Mouse (Mus musculus) midbrain, embryonic 11.5 days (tissue): ENCODE results near the gene Synpo2. TPM values are rescaled to one million over a fixed set of nuclear protein-coding genes. Genes with fewer than 3 reads are reported as not detected.

ENCODE experiments used
- ATAC-seq: fragments of 200-750 bp; cut with Nextera tagmentation; 2 replicates; pipeline ENCODE4 v1.8.0; 2017; ENCODE audit warnings: moderate TSS enrichment, moderate library complexity; ENCODE audit not compliant: low FRiP score
- DNase-seq: peaks from one replicate; pipeline ENCODE4 v3.0.0; 2015; ENCODE audit warnings: low spot score; ENCODE audit errors: missing footprints
- H3K27ac ChIP-seq: fragments of 300-500 bp; sonication (generic); 2 replicates; pipeline ENCODE4 v1.5.1; 2014; ENCODE audit warnings: low read depth, low read length
- H3K27me3 ChIP-seq: fragments of 300-500 bp; sonication (generic); 2 replicates; pipeline ENCODE4 v1.6.1; 2014; ENCODE audit warnings: mild to moderate bottlenecking, low read length, moderate library complexity, mixed read lengths; ENCODE audit not compliant: control insufficient read depth, insufficient read depth
- H3K36me3 ChIP-seq: fragments of 300-500 bp; sonication (generic); 2 replicates; pipeline ENCODE4 v1.6.1; 2014; ENCODE audit warnings: mild to moderate bottlenecking, low read length, moderate library complexity, mixed read lengths; ENCODE audit not compliant: control insufficient read depth, insufficient read depth
- H3K4me1 ChIP-seq: fragments of 300-500 bp; sonication (generic); 2 replicates; pipeline ENCODE4 v1.6.1; 2014; ENCODE audit warnings: low read length; ENCODE audit not compliant: control insufficient read depth, insufficient read depth
- H3K4me2 ChIP-seq: fragments of 300-500 bp; sonication (generic); 2 replicates; pipeline ENCODE4 v1.6.1; 2014; ENCODE audit warnings: mild to moderate bottlenecking, moderate library complexity
- H3K4me3 ChIP-seq: fragments of 300-500 bp; sonication (generic); 2 replicates; pipeline ENCODE4 v1.5.1; 2014; ENCODE audit warnings: low read depth, low read length
- H3K9ac ChIP-seq: fragments of 300-500 bp; sonication (generic); 2 replicates; pipeline ENCODE4 v1.6.1; 2014; ENCODE audit warnings: low read length
- H3K9me3 ChIP-seq: fragments of 300-500 bp; sonication (generic); 2 replicates; pipeline ENCODE4 v1.6.1; 2016; ENCODE audit warnings: low read length; ENCODE audit not compliant: control insufficient read depth
- WGBS: fragments of 180-500 bp; shearing (Covaris S2); extraction: QIAGEN DNeasy Blood & Tissue Kit; methylation state at CpG from one replicate; pipeline ENCODE4 v1.1.7; 2014; 5-methylcytosine and 5-hydroxymethylcytosine counted together
- polyA plus RNA-seq: library from polyadenylated mRNA; unstranded; fragments of >200 nt; fragmentation: Nextera tagmentation; extraction: Ambion mirVana; gene quantifications from 2 replicates; pipeline ENCODE4 v1.2.1, GENCODE M21; 2014

Gene Synpo2
- polyA plus RNA-seq, 1 experiment from 2014 or later: 4.8 TPM

DNA sequence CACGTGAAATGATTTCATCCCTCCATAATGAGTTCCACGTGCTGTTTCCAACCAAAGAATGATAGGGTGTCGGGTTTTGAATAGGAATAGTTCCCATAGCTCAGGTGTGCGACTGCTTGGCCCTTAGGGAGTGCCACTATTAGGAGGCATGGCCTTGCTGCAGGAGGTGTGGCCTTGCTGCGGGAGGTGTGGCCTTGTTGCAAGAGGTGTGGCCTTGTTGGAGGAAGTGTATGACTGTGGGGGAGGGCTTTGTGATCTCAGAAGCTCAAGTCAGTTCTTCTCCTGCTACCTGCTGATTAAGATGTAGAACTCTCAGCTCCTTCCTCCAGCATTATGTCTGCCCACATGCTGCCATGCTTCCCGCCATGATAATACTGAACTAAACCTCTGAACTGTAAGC is 17.3 kb downstream of the Synpo2 start:
- ATAC-seq (no peak), DNase-seq (no peak)
- Histone ChIP-seq H3K36me3 (no peaks in the 10 kb centered on the region), H3K9ac (no peak overlapping the region), H3K4me2 (no peak overlapping the region), H3K27me3 (no peaks in the 10 kb centered on the region), H3K27ac (no peak overlapping the region), H3K4me1 (no peaks in the 10 kb centered on the region), H3K9me3 (no peaks in the 10 kb centered on the region), H3K4me3 (no peak overlapping the region)
- WGBS: 58% methylated on average over 6 of the region's 6 CpGs

DNA sequence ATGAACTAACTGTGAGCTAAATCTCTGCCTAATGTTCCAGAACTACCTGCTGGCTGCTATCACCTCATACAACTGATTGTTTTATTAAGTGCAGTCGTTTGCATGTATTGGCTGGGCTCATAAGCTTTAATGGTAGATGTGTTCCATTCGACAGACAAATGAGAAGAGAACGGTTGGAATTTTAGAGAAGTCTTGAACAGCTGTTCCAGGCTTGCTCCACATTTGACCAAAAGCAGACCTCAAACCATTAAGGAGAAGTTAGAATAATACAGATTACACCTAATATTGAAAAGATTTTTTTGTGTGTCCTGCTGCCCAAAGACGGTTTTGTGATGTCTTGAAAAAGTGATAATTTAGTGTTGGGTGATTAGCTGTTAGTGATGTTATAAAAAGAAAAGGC is 27.1 kb downstream of the Synpo2 start:
- 85% methylated on average over 4 of the region's 4 CpGs for WGBS

DNA sequence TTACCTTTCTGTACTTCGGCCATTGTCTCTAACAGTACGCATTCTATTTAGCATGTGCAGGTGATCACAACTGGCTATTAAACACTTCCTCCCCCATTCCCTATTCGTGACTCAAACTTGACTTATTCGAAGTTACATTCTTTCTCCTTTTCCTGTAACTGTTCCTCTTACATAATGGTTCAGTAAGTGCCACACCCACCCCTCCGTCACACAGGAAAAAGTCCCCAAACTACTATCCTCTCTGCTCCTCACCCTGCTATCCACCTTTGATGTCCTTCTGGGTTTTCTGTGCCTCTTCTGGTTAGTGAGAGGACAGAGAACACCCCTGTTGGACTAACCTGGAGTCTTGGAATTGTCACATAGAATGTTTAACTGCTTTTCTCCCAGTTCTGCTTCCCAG is 28.6 kb downstream of the Synpo2 start:
- WGBS: 87% methylated on average over 5 of the region's 5 CpGs
- no peak overlapping the region for H3K27ac ChIP-seq

More for the DNA sequence above, 27.1 kb downstream of the Synpo2 start:
- H3K4me2 ChIP-seq: no peak overlapping the region
- no peak overlapping the region for H3K9ac ChIP-seq
- no peaks in the 10 kb centered on the region for H3K4me1 ChIP-seq
- no peaks in the 10 kb centered on the region for H3K36me3 ChIP-seq
- no peaks in the 10 kb centered on the region for H3K9me3 ChIP-seq
- ATAC-seq (no peak), DNase-seq (no peak)
- no peaks in the 10 kb centered on the region for H3K27me3 ChIP-seq
- H3K4me3 ChIP-seq: no peak overlapping the region
- no peak overlapping the region for H3K27ac ChIP-seq

DNA sequence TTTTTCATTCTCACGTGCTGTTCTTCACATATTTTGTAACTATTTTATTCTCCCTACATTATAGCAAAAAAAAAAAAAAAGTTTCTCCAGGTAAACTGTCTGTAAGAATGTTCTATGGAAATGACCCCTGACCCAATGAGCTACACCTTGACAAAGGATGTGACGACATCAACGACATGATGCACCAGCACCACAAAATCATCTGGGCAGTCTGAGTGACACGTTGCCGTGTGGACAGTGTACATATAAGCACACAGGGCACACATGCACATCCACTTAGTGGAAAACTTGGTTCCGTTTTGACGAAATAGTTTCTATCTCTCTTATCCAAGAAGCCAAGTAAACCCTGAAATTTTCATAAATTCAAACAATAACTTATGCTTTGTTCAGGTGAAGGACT is 30.5 kb downstream of the Synpo2 start:
- DNase-seq: no peak
- no peak overlapping the region for H3K4me3 ChIP-seq
- WGBS: 89% methylated on average over 7 of the region's 7 CpGs

More for the DNA sequence above, 28.6 kb downstream of the Synpo2 start:
- Histone ChIP-seq H3K4me2 (no peak overlapping the region), H3K9ac (no peak overlapping the region), H3K27me3 (no peaks in the 10 kb centered on the region), H3K36me3 (no peaks in the 10 kb centered on the region), H3K4me1 (no peaks in the 10 kb centered on the region), H3K4me3 (no peak overlapping the region), H3K9me3 (no peaks in the 10 kb centered on the region)
- ATAC-seq: no peak
- no peak for DNase-seq

DNA sequence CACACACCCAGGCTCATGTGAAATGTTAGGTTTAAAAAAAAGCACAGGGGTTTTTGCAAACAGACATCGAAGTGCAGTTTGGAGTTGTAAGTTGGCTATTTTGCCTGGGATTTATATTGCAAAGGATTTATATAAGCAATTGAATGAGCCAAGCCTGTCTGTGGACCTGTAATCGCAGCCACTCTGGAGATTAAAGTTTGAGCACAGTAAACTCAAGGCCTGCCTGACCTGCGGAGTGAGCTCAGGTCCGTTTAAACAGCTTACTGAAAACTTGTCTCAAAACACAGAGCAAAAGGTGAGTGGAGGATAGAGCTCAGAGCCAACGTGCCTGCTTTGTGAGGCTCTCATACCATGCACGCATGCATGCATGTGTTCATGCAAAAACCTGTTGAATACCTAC is 30.9 kb downstream of the Synpo2 start:
- Histone ChIP-seq H3K4me3 (no peak overlapping the region), H3K9me3 (no peaks in the 10 kb centered on the region), H3K4me2 (no peak overlapping the region), H3K4me1 (no peaks in the 10 kb centered on the region), H3K36me3 (no peaks in the 10 kb centered on the region), H3K27me3 (no peaks in the 10 kb centered on the region), H3K9ac (no peak overlapping the region), H3K27ac (no peak overlapping the region)
- DNase-seq (no peak), ATAC-seq (no peak)
- 73% methylated on average over 6 of the region's 6 CpGs for WGBS

More for the DNA sequence above, 30.5 kb downstream of the Synpo2 start:
- no peaks in the 10 kb centered on the region for H3K9me3 ChIP-seq
- H3K4me1 ChIP-seq: no peaks in the 10 kb centered on the region
- H3K9ac ChIP-seq: no peak overlapping the region
- no peak for ATAC-seq
- H3K4me2 ChIP-seq: no peak overlapping the region
- no peaks in the 10 kb centered on the region for H3K27me3 ChIP-seq
- no peak overlapping the region for H3K27ac ChIP-seq
- no peaks in the 10 kb centered on the region for H3K36me3 ChIP-seq

DNA sequence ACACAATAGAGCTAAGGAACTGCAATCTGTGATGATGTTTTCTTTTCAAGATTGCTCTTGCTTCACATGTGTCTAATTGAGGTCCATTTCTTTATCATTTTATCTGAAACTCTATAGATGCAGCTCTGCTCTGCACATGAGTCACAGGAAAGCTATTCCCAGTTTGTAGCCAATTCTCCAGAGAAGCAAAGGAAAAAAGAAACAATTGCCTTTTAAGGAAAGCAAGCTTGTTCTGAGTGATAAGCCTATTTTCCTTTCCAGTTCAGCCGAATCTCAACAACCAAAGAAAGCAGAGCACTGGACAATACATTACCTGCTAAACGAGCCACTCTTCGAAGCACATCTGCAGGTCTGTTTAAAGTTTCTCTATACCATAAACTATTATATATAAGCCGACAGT is 31.3 kb downstream of the Synpo2 start:
- no peaks in the 10 kb centered on the region for H3K4me1 ChIP-seq
- WGBS: 71% methylated on average over 4 of the region's 4 CpGs
- H3K4me3 ChIP-seq: no peak overlapping the region
- H3K9ac ChIP-seq: no peak overlapping the region
- ATAC-seq: no peak
- H3K27ac ChIP-seq: no peak overlapping the region
- no peak overlapping the region for H3K4me2 ChIP-seq
- H3K9me3 ChIP-seq: no peaks in the 10 kb centered on the region
- no peak for DNase-seq
- H3K36me3 ChIP-seq: no peaks in the 10 kb centered on the region
- H3K27me3 ChIP-seq: no peaks in the 10 kb centered on the region

DNA sequence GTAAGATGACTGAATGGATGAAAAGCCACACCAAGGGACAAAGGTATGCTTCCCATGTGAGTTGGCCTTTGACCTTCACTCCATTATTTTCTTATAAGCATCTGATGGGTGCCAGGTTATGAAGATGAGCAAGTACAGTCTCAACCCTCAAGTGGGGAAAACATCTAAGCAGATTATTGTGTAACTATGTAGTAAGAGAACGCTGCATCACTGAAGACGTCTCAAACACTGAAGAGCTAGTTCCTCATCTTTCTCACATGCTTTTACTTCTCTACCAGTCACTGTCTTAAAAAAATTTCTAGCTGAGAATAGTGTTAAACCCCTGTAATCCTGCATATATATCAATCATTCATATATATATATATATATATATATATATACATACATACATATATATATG is 34.2 kb downstream of the Synpo2 start:
- no peaks in the 10 kb centered on the region for H3K9me3 ChIP-seq
- no peak overlapping the region for H3K4me2 ChIP-seq
- H3K36me3 ChIP-seq: no peaks in the 10 kb centered on the region
- no peaks in the 10 kb centered on the region for H3K4me1 ChIP-seq
- WGBS: 90% methylated on average over 2 of the region's 2 CpGs
- DNase-seq (no peak), ATAC-seq (no peak)
- no peak overlapping the region for H3K27ac ChIP-seq
- no peak overlapping the region for H3K9ac ChIP-seq
- H3K4me3 ChIP-seq: no peak overlapping the region
- H3K27me3 ChIP-seq: no peaks in the 10 kb centered on the region

DNA sequence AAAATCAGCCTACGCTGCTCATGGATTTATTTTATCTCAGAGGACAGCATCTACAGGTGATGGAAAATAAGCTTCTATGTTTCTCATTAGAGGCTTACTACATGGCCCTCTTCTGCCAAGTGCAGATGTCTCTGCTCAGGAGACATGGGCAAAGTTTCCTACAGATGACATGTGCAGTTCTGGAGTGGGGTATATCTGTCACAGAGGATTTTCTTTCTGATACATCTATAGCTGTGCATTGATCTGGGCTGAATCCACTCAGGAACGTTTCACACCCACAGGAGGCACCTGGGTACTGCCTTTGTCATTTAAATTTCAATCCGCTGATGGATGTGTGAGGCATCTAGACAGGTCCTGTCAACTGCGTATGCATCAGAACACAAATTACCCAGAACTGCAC is 42.2 kb downstream of the Synpo2 start:
- Histone ChIP-seq H3K4me3 (no peak overlapping the region), H3K9ac (no peak overlapping the region), H3K4me2 (no peak overlapping the region), H3K4me1 (no peaks in the 10 kb centered on the region), H3K27me3 (no peaks in the 10 kb centered on the region), H3K27ac (no peak overlapping the region), H3K9me3 (no peaks in the 10 kb centered on the region), H3K36me3 (no peaks in the 10 kb centered on the region)
- no peak for ATAC-seq
- DNase-seq: no peak
- WGBS: 80% methylated on average over 4 of the region's 4 CpGs

DNA sequence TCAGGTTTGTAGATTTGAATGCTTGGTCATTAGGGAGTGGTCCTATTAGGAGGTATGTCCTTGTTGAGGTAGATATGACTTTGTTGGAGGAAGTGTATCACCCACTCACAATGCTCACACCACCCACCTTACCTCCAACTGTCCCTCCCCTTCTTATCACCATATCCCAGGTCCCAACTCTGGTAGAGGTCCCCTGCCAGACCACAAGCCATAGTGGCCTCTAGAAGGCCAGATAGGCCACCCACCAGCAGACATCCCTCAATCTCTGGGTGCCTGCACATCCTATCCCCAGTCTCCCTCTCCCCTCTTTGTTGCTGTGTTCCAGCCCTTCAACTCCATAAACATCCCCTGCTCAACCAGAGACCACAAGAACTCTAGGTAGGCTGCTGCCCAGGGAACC is 44.3 kb downstream of the Synpo2 start:
- H3K4me2 ChIP-seq: no peak overlapping the region
- no peak overlapping the region for H3K9ac ChIP-seq
- no peaks in the 10 kb centered on the region for H3K36me3 ChIP-seq
- no peaks in the 10 kb centered on the region for H3K4me1 ChIP-seq
- no peak overlapping the region for H3K27ac ChIP-seq
- DNase-seq: no peak
- no peaks in the 10 kb centered on the region for H3K9me3 ChIP-seq
- ATAC-seq: no peak
- H3K4me3 ChIP-seq: no peak overlapping the region
- no peaks in the 10 kb centered on the region for H3K27me3 ChIP-seq

DNA sequence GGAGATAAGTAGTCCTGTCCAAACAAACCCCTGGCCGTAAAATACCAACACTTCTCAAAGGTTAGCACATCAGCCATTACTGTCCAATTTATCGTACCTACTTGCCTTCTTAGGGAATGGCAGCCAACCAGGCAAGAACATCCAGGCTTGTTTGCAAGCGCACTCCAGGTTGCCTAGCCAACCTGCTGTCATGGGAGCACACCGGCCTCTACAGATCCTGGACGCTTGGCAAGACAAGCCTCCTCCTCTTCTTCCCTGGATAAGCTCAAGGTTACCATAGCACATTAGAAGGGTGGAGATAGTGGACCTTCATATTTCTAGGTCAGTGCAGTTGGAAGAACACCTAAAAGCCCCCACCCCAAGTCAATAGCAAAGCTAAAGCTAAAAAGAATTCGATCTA is 45.6 kb downstream of the Synpo2 start:
- H3K9me3 ChIP-seq: no peaks in the 10 kb centered on the region
- H3K4me3 ChIP-seq: no peak overlapping the region
- no peaks in the 10 kb centered on the region for H3K36me3 ChIP-seq
- H3K4me2 ChIP-seq: no peak overlapping the region
- no peak overlapping the region for H3K27ac ChIP-seq
- no peak for ATAC-seq
- no peaks in the 10 kb centered on the region for H3K27me3 ChIP-seq
- no peak for DNase-seq
- no peaks in the 10 kb centered on the region for H3K4me1 ChIP-seq
- no peak overlapping the region for H3K9ac ChIP-seq
- 73% methylated on average over 6 of the region's 6 CpGs for WGBS
